Mouse (Mus musculus) ES-Bruce4 (cell line): Measurements from ENCODE around the gene Tnfrsf11a. TPM values are rescaled to one million over a fixed set of nuclear protein-coding genes. Genes with fewer than 3 reads are reported as not detected.

ENCODE experiments used
- H3K27ac ChIP-seq: 2 replicates; pipeline ENCODE4 v1.5.1; 2012; ENCODE audit warnings: low read length, inconsistent platforms; ENCODE audit not compliant: insufficient read depth
- H3K27me3 ChIP-seq: 2 replicates; pipeline ENCODE4 v1.6.1; 2012; ENCODE audit warnings: mild to moderate bottlenecking, low read length, inconsistent platforms; ENCODE audit not compliant: control insufficient read depth, poor library complexity, insufficient read depth, severe bottlenecking
- H3K36me3 ChIP-seq: 2 replicates; pipeline ENCODE4 v1.6.1; 2012; ENCODE audit warnings: inconsistent platforms, mild to moderate bottlenecking, low read length, moderate library complexity; ENCODE audit not compliant: control insufficient read depth, poor library complexity, insufficient read depth, severe bottlenecking
- H3K4me1 ChIP-seq: one replicate; pipeline ENCODE4 v1.8.1; 2011; ENCODE audit warnings: low read length; ENCODE audit not compliant: control insufficient read depth, insufficient read depth
- H3K4me3 ChIP-seq: 2 replicates; pipeline ENCODE4 v1.5.1; 2011; ENCODE audit warnings: low read depth, mild to moderate bottlenecking, low read length
- H3K9ac ChIP-seq: 2 replicates; pipeline ENCODE4 v1.6.1; 2012; ENCODE audit warnings: low read depth, mild to moderate bottlenecking, inconsistent platforms; ENCODE audit not compliant: poor library complexity, severe bottlenecking
- H3K9me3 ChIP-seq: replicated peaks from 2 replicates; pipeline ENCODE4 v1.6.1; 2012; ENCODE audit warnings: mild to moderate bottlenecking, low read length, inconsistent platforms; ENCODE audit not compliant: control insufficient read depth, poor library complexity, insufficient read depth, severe bottlenecking
- CTCF ChIP-seq: IDR thresholded peaks from one replicate; pipeline ENCODE4 v1.8.1; 2011; ENCODE audit warnings: low read depth, low read length
- EP300 ChIP-seq: IDR thresholded peaks from 2 replicates; pipeline ENCODE4 v1.6.1; 2011; ENCODE audit warnings: low read depth, low read length; ENCODE audit not compliant: insufficient read depth
- POLR2A ChIP-seq: IDR thresholded peaks from one replicate; pipeline ENCODE4 v1.8.1; 2011; ENCODE audit warnings: low read length; ENCODE audit not compliant: insufficient read depth
- polyA plus RNA-seq: library from polyadenylated mRNA; stranded (reverse); fragments of >200 nt; gene quantifications from 2 replicates; pipeline ENCODE4 v1.2.4, GENCODE M21; 2011; ENCODE audit warnings: low read depth; ENCODE audit not compliant: missing spikeins, insufficient read depth, insufficient read length

The Tnfrsf11a gene
- polyA plus RNA-seq = 1.1 and 2.1 TPM in 2 replicates

GRCm38 (mm10) chr1:105780457-105781364 lies at the start of gene Tnfrsf11a:
Gene Tnfrsf11a (plus strand): TSS chr1:105780718.
- H3K4me1 ChIP-seq = no peaks in the 10 kb centered on the region
- H3K36me3 ChIP-seq = no peaks in the 10 kb centered on the region
- peak within 1 kb of the TSS; percentile 79 for H3K9ac ChIP-seq
- TF ChIP-seq CTCF (peak; percentile 41), POLR2A (no peak)
- no peak within 1 kb of the TSS for H3K27ac ChIP-seq
- no peaks in the 10 kb centered on the region for H3K9me3 ChIP-seq
- no peaks in the 10 kb centered on the region; the same call in none of the 2 replicates for H3K27me3 ChIP-seq
- H3K4me3 ChIP-seq = peak within 1 kb of the TSS; percentile 86

- no peak for TF ChIP-seq EP300
- peak; percentile 2 for TF ChIP-seq CTCF
- Histone ChIP-seq H3K4me3 (no peak overlapping the region), H3K4me1 (no peaks in the 10 kb centered on the region), H3K27me3 (no peaks in the 10 kb centered on the region), H3K9ac (no peak overlapping the region), H3K9me3 (no peaks in the 10 kb centered on the region), H3K36me3 (no peaks in the 10 kb centered on the region; the same call in 1 of the 2 replicates), H3K27ac (no peak overlapping the region)
Observed at GRCm38 (mm10) chr1:105735318-105735717, 45.2 kb upstream of the Tnfrsf11a start.

GRCm38 (mm10) chr1:105738334-105738733 lies 42.2 kb upstream of the Tnfrsf11a start:
- Histone ChIP-seq H3K4me3 (no peak overlapping the region), H3K4me1 (no peaks in the 10 kb centered on the region), H3K27me3 (no peaks in the 10 kb centered on the region), H3K9me3 (no peaks in the 10 kb centered on the region), H3K27ac (no peak overlapping the region), H3K36me3 (peaks cover 6% of the 10 kb centered on the region), H3K9ac (no peak overlapping the region)
- no peak for TF ChIP-seq CTCF

GRCm38 (mm10) chr1:105739493-105739892 lies 41.0 kb upstream of the Tnfrsf11a start:
- Histone ChIP-seq H3K9ac (no peak overlapping the region), H3K4me1 (no peaks in the 10 kb centered on the region), H3K9me3 (no peaks in the 10 kb centered on the region), H3K4me3 (no peak overlapping the region), H3K36me3 (peaks cover 8% of the 10 kb centered on the region), H3K27ac (no peak overlapping the region), H3K27me3 (no peaks in the 10 kb centered on the region)
- TF ChIP-seq POLR2A = no peak
- no peak for TF ChIP-seq EP300
- TF ChIP-seq CTCF = no peak

GRCm38 (mm10) chr1:105742481-105742880 lies 38.0 kb upstream of the Tnfrsf11a start:
- Histone ChIP-seq H3K9me3 (no peaks in the 10 kb centered on the region), H3K27me3 (no peaks in the 10 kb centered on the region), H3K9ac (no peak overlapping the region), H3K4me3 (no peak overlapping the region), H3K36me3 (peaks cover 10% of the 10 kb centered on the region), H3K4me1 (no peaks in the 10 kb centered on the region), H3K27ac (no peak overlapping the region)
- TF ChIP-seq EP300 = no peak
- no peak for TF ChIP-seq CTCF
- no peak for TF ChIP-seq POLR2A

GRCm38 (mm10) chr1:105746444-105746843 lies 34.1 kb upstream of the Tnfrsf11a start:
- H3K27me3 ChIP-seq = no peaks in the 10 kb centered on the region
- no peaks in the 10 kb centered on the region for H3K4me1 ChIP-seq
- peaks cover 10% of the 10 kb centered on the region for H3K36me3 ChIP-seq
- no peak overlapping the region for H3K9ac ChIP-seq
- H3K9me3 ChIP-seq = no peaks in the 10 kb centered on the region
- no peak overlapping the region for H3K4me3 ChIP-seq
- no peak for TF ChIP-seq POLR2A
- no peak overlapping the region for H3K27ac ChIP-seq
